Mouse (Mus musculus) gastrocnemius, adult 18-20 months (tissue): ENCODE results near the gene Myo1a. TPM values are rescaled to one million over a fixed set of nuclear protein-coding genes. Genes with fewer than 3 reads are reported as not detected.
A peak's percentile ranks its signal among the peaks of the same experiment; 100 is the strongest.

Experiments
- DNase-seq: peaks from one replicate; pipeline ENCODE4 v3.0.0; 2021; ENCODE audit warnings: low spot score
- total RNA-seq, 2 experiments: library from RNA; stranded (reverse); gene quantifications; 2 replicates each; pipeline ENCODE4 v1.2.3; 2021

The Myo1a gene
- total RNA-seq, 2 experiments from 2014 or later: not detected

GRCm38 (mm10) chr10:127674794-127675522, 30.0 kb upstream of the Myo1a start:
- DNase-seq: peak; percentile 94

- no peak for DNase-seq
These were observed 29.0 kb upstream of the Myo1a start for GRCm38 (mm10) chr10:127675859-127676398.

GRCm38 (mm10) chr10:127676691-127677548, 28.1 kb upstream of the Myo1a start:
- peak; percentile 94 for DNase-seq

- peak; percentile 53 for DNase-seq
These were observed 27.2 kb upstream of the Myo1a start for GRCm38 (mm10) chr10:127677591-127678336.

- DNase-seq: no peak
These were observed 25.8 kb upstream of the Myo1a start for GRCm38 (mm10) chr10:127679208-127679607.

- no peak for DNase-seq
These were observed 25.1 kb upstream of the Myo1a start for GRCm38 (mm10) chr10:127679881-127680280.

- no peak for DNase-seq
These were observed 22.1 kb upstream of the Myo1a start for GRCm38 (mm10) chr10:127682886-127683285.

GRCm38 (mm10) chr10:127691053-127691452, 13.9 kb upstream of the Myo1a start:
- no peak for DNase-seq

- DNase-seq: no peak
These were observed 10.3 kb upstream of the Myo1a start for GRCm38 (mm10) chr10:127694636-127695035.

GRCm38 (mm10) chr10:127695775-127696174, 9.2 kb upstream of the Myo1a start:
- DNase-seq: no peak

- no peak for DNase-seq
These were observed 6.0 kb upstream of the Myo1a start for GRCm38 (mm10) chr10:127698966-127699365.

GRCm38 (mm10) chr10:127703299-127703698, 1.7 kb upstream of the Myo1a start:
- DNase-seq: no peak

- DNase-seq: no peak
These were observed 677 bp upstream of the Myo1a start for GRCm38 (mm10) chr10:127704293-127704692.

- no peak for DNase-seq
These were observed 813 bp downstream of the Myo1a start for GRCm38 (mm10) chr10:127705783-127706182.

GRCm38 (mm10) chr10:127707721-127708120, 2.8 kb downstream of the Myo1a start:
- DNase-seq: no peak

GRCm38 (mm10) chr10:127708850-127709370, 3.9 kb downstream of the Myo1a start:
- DNase-seq: no peak

- no peak for DNase-seq
These were observed 5.4 kb downstream of the Myo1a start for GRCm38 (mm10) chr10:127710331-127710730.

GRCm38 (mm10) chr10:127712736-127713135, 7.8 kb downstream of the Myo1a start:
- no peak for DNase-seq

- DNase-seq: no peak
These were observed 16.9 kb downstream of the Myo1a start for GRCm38 (mm10) chr10:127721671-127722418.

GRCm38 (mm10) chr10:127724178-127724577, 19.2 kb downstream of the Myo1a start, which contains the start of gene Tac2:
Gene Tac2, plus strand, starts transcription at chr10:127724478.
- no peak for DNase-seq

GRCm38 (mm10) chr10:127725136-127725535, 20.2 kb downstream of the Myo1a start:
- no peak for DNase-seq
